In genomic region chr11:68953903-68954302, GRCm38 (mm10) we compare ENCODE assay signal across 9 mouse cellular contexts. TPM values are rescaled to one million over a fixed set of nuclear protein-coding genes. Genes with fewer than 3 reads are reported as not detected.
DNase-seq lines count a peak whose midpoint lies in the region; ATAC-seq and TF ChIP-seq lines count a peak whose summit lies in the region.
"Had no signal": no experiment of that assay in that cellular context is flagged by ENCODE, and none has a peak within 500 bp of the region (broad histone marks: within the 10 kb centered on the region; RNA-seq: fewer than 3 reads in every experiment).

No protein-coding gene starts in this region.

- H3K4me3 ChIP-seq in heart, adult 2 months = peak overlapping the region; percentile 50
- H3K4me3 ChIP-seq in E14TG2a.4 (replicated peaks; ENCODE audit: low read length) = peak overlapping the region; percentile 80
- peak overlapping the region; percentile 51 for H3K4me3 ChIP-seq in hindbrain, embryonic 10.5 days
- H3K4me3 ChIP-seq in liver, postnatal 0 days (ENCODE audit: low read depth, low read length) = peak overlapping the region; percentile 32; the same call in 1 of the 2 replicates

- TF ChIP-seq CTCF in heart, adult 2 months (IDR thresholded peaks at IDR 0.05) = no peak
- TF ChIP-seq CTCF in E14TG2a.4 (conservative IDR thresholded peaks at IDR 0.05; ENCODE audit: low read length) = no peak
- no peak for TF ChIP-seq CTCF in liver, postnatal 0 days (IDR thresholded peaks at IDR 0.05; ENCODE audit: low read depth)

- no peak for ATAC-seq in liver, postnatal 0 days

- peak overlapping the region; percentile 52 for H3K27ac ChIP-seq in heart, adult 2 months
- H3K27ac ChIP-seq in hindbrain, embryonic 10.5 days = no peak overlapping the region
- no peak overlapping the region for H3K27ac ChIP-seq in liver, postnatal 0 days (ENCODE audit: low read depth)
- H3K27ac ChIP-seq: liver, embryonic 14.5 days had no signal

- peaks cover 7% of the 10 kb centered on the region for H3K36me3 ChIP-seq in heart, adult 2 months (ENCODE audit: control insufficient read depth, insufficient read depth, low read length)
- H3K36me3 ChIP-seq in E14TG2a.4 (ENCODE audit: insufficient read depth, low read length) = peaks cover 8% of the 10 kb centered on the region
- no peaks in the 10 kb centered on the region for H3K36me3 ChIP-seq in hindbrain, embryonic 10.5 days
- no peaks in the 10 kb centered on the region for H3K36me3 ChIP-seq in liver, postnatal 0 days (replicated peaks; ENCODE audit: insufficient read depth, low read length)

- TF ChIP-seq EP300 in heart, adult 2 months (IDR thresholded peaks at IDR 0.05; ENCODE audit: insufficient read depth, low read depth, low read length) = no peak
- TF ChIP-seq EP300 in liver, postnatal 0 days (IDR thresholded peaks at IDR 0.05; ENCODE audit: low read depth) = no peak

- WGBS in heart, adult 2 months = 20% methylated on average over 13 of the region's 13 CpGs
- WGBS in hindbrain, embryonic 10.5 days = 4% methylated on average over 13 of the region's 13 CpGs
- 30% methylated on average over 13 of the region's 13 CpGs for WGBS in liver, postnatal 0 days (ENCODE audit: insufficient replicate concordance)

- H3K79me2 ChIP-seq in heart, adult 2 months (replicated peaks; ENCODE audit: control insufficient read depth, insufficient read depth, low read length) = no peaks in the 10 kb centered on the region

- intact Hi-C loops in heart, adult 2 months (cut with DNase I) = no loop called here

- no peak for DNase-seq in heart, adult 2 months
- DNase-seq in heart, adult 18-20 months = no peak
- DNase-seq in hindbrain, embryonic 10.5 days (ENCODE audit: low spot score) = peak; percentile 25
- no peak for DNase-seq in liver, postnatal 0 days
- no peak for DNase-seq in cerebellum, postnatal 10 days
- no peak for DNase-seq in spleen, postnatal 10 days (ENCODE audit: low spot score in 2 of 2)
- no peak for DNase-seq in gastrocnemius, adult 18-20 months (ENCODE audit: low spot score)

- H3K4me2 ChIP-seq in liver, postnatal 0 days (ENCODE audit: low read depth, low read length) = peak overlapping the region; percentile 59

- TF ChIP-seq POLR2A in heart, adult 2 months (IDR thresholded peaks at IDR 0.05; ENCODE audit: insufficient read depth, low read depth, low read length) = no peak

- H3K4me1 ChIP-seq in heart, adult 2 months (ENCODE audit: control insufficient read depth, insufficient read depth, low read length) = peaks cover 7% of the 10 kb centered on the region
- H3K4me1 ChIP-seq in E14TG2a.4 (replicated peaks; ENCODE audit: low read depth, low read length) = peaks cover 45% of the 10 kb centered on the region
- peaks cover 28% of the 10 kb centered on the region for H3K4me1 ChIP-seq in hindbrain, embryonic 10.5 days (replicated peaks)
- H3K4me1 ChIP-seq in liver, postnatal 0 days (ENCODE audit: insufficient read depth) = peaks cover 8% of the 10 kb centered on the region

- no peaks in the 10 kb centered on the region; the same call in 1 of the 2 replicates for H3K27me3 ChIP-seq in heart, adult 2 months (ENCODE audit: control insufficient read depth, insufficient read depth, low read length)
- peaks cover 62% of the 10 kb centered on the region for H3K27me3 ChIP-seq in E14TG2a.4 (ENCODE audit: insufficient read depth, low read length)
- H3K27me3 ChIP-seq in hindbrain, embryonic 10.5 days (ENCODE audit: insufficient read depth, poor library complexity, severe bottlenecking) = peaks cover 79% of the 10 kb centered on the region
- peaks cover 35% of the 10 kb centered on the region for H3K27me3 ChIP-seq in liver, postnatal 0 days (ENCODE audit: insufficient read depth, low read length)

- peak overlapping the region; percentile 58 for H3K9ac ChIP-seq in heart, adult 2 months (ENCODE audit: low read depth, low read length)
- H3K9ac ChIP-seq in liver, postnatal 0 days (replicated peaks) = no peak overlapping the region
- H3K9ac ChIP-seq: liver, embryonic 14.5 days had no signal

- no peaks in the 10 kb centered on the region for H3K9me3 ChIP-seq in E14TG2a.4 (ENCODE audit: low read length)
- H3K9me3 ChIP-seq in hindbrain, embryonic 10.5 days = no peaks in the 10 kb centered on the region
- no peaks in the 10 kb centered on the region for H3K9me3 ChIP-seq in liver, postnatal 0 days (ENCODE audit: low read length)

RNA-seq across cellular contexts. Expression of gene Arhgef15, which starts 3.4 kb away (rescaled TPM):
- 10 to 100 TPM; 27.8 to 28.5 TPM for total RNA-seq in heart, adult 2 months (2021)
- polyA plus RNA-seq in heart, adult 2 months (2012; rRNA removed) = 52.9 and 77.3 TPM in 2 replicates
- 10 to 100 TPM; 20.6 to 23.5 TPM for total RNA-seq in heart, adult 18-20 months (2021)
- 7.9 and 8.6 TPM in 2 replicates for polyA plus RNA-seq in hindbrain, embryonic 10.5 days (2016; fragmentation: Nextera tagmentation; extraction: Ambion mirVana)
- 1.8 TPM in 2 replicates for polyA plus RNA-seq in liver, postnatal 0 days (2015; fragmentation: Nextera tagmentation; extraction: Ambion mirVana)
- 1 to 10 TPM; 5.8 to 9.7 TPM for total RNA-seq in gastrocnemius, adult 18-20 months (2021)

RNA-seq across cellular contexts. Expression of gene Slc25a35, which starts 14.0 kb away (rescaled TPM):
- total RNA-seq in heart, adult 2 months (2021) = 1 to 10 TPM; 4.2 to 5.3 TPM
- polyA plus RNA-seq in heart, adult 2 months (2012; rRNA removed) = 21.6 and 24.2 TPM in 2 replicates
- total RNA-seq in heart, adult 18-20 months (2021) = 1 to 10 TPM; 4.8 to 9.3 TPM
- polyA plus RNA-seq in hindbrain, embryonic 10.5 days (2016; fragmentation: Nextera tagmentation; extraction: Ambion mirVana) = 2.0 and 2.5 TPM in 2 replicates
- polyA plus RNA-seq in liver, postnatal 0 days (2015; fragmentation: Nextera tagmentation; extraction: Ambion mirVana) = 0.60 and 0.94 TPM in 2 replicates
- total RNA-seq in gastrocnemius, adult 18-20 months (2021) = 1 to 10 TPM; 4.8 to 5.2 TPM

RNA-seq across cellular contexts. Expression of gene Rangrf, which starts 21.1 kb away (rescaled TPM):
- total RNA-seq in heart, adult 2 months (2021) = 100 to 1,000 TPM in 1 of 2 experiments, 10 to 100 TPM in 1; 80.7 to 100 TPM
- 145 and 169 TPM in 2 replicates for polyA plus RNA-seq in heart, adult 2 months (2012; rRNA removed)
- 100 to 1,000 TPM in 1 of 2 experiments, 10 to 100 TPM in 1; 87.5 to 102 TPM for total RNA-seq in heart, adult 18-20 months (2021)
- 69.7 and 78.1 TPM in 2 replicates for polyA plus RNA-seq in hindbrain, embryonic 10.5 days (2016; fragmentation: Nextera tagmentation; extraction: Ambion mirVana)
- 9.4 and 11.2 TPM in 2 replicates for polyA plus RNA-seq in liver, postnatal 0 days (2015; fragmentation: Nextera tagmentation; extraction: Ambion mirVana)
- total RNA-seq in gastrocnemius, adult 18-20 months (2021) = 10 to 100 TPM; 59.5 to 62.4 TPM

RNA-seq across cellular contexts. Expression of gene Odf4, which starts 27.0 kb away (rescaled TPM):
- total RNA-seq in heart, adult 2 months (2021) = not detected
- 0.25 and 0.41 TPM in 2 replicates for polyA plus RNA-seq in heart, adult 2 months (2012; rRNA removed)
- total RNA-seq in heart, adult 18-20 months (2021) = not detected
- polyA plus RNA-seq in hindbrain, embryonic 10.5 days (2016; fragmentation: Nextera tagmentation; extraction: Ambion mirVana) = not detected in 2 replicates
- not detected in 2 replicates for polyA plus RNA-seq in liver, postnatal 0 days (2015; fragmentation: Nextera tagmentation; extraction: Ambion mirVana)
- total RNA-seq in gastrocnemius, adult 18-20 months (2021) = not detected
- polyA plus RNA-seq: liver, embryonic 14.5 days had no signal

RNA-seq across cellular contexts. Expression of gene Rpl26, which starts 52.5 kb away (rescaled TPM):
- 100 to 1,000 TPM; 648 to 707 TPM for total RNA-seq in heart, adult 2 months (2021)
- 494 and 639 TPM in 2 replicates for polyA plus RNA-seq in heart, adult 2 months (2012; rRNA removed)
- total RNA-seq in heart, adult 18-20 months (2021) = 100 to 1,000 TPM; 679 to 731 TPM
- 904 and 972 TPM in 2 replicates for polyA plus RNA-seq in hindbrain, embryonic 10.5 days (2016; fragmentation: Nextera tagmentation; extraction: Ambion mirVana)
- polyA plus RNA-seq in liver, postnatal 0 days (2015; fragmentation: Nextera tagmentation; extraction: Ambion mirVana) = 531 and 540 TPM in 2 replicates
- 100 to 1,000 TPM; 639 to 682 TPM for total RNA-seq in gastrocnemius, adult 18-20 months (2021)
